Mouse (Mus musculus) stomach, embryonic 16.5 days (tissue): Measurements from ENCODE around the gene Nxpe5. TPM values are rescaled to one million over a fixed set of nuclear protein-coding genes. Genes with fewer than 3 reads are reported as not detected.
"Not testable (repeated sequence)": the region's sequence is repeated elsewhere in the genome, so short reads cannot be mapped to it uniquely, and the experiment has no call there.

ENCODE experiments used
- ATAC-seq: fragments of 200-750 bp; cut with Nextera tagmentation; 2 replicates; pipeline ENCODE4 v1.8.0; 2017; ENCODE audit warnings: moderate number of reproducible peaks, moderate TSS enrichment; ENCODE audit not compliant: insufficient read depth, low FRiP score
- H3K27ac ChIP-seq: fragments of 300-500 bp; sonication (generic); 2 replicates; pipeline ENCODE4 v1.5.1; 2014; ENCODE audit warnings: low read length
- H3K27me3 ChIP-seq: fragments of 300-500 bp; sonication (generic); 2 replicates; pipeline ENCODE4 v1.6.1; 2014; ENCODE audit warnings: low read length, control low read depth, mixed read lengths; ENCODE audit not compliant: control insufficient read depth, insufficient read depth
- H3K36me3 ChIP-seq: fragments of 300-500 bp; sonication (generic); 2 replicates; pipeline ENCODE4 v1.6.1; 2014; ENCODE audit warnings: low read length; ENCODE audit not compliant: control insufficient read depth, insufficient read depth
- H3K4me1 ChIP-seq: fragments of 300-500 bp; sonication (generic); 2 replicates; pipeline ENCODE4 v1.6.1; 2014; ENCODE audit warnings: low read length, control low read depth, mixed read lengths; ENCODE audit not compliant: control insufficient read depth, insufficient read depth
- H3K4me2 ChIP-seq: fragments of 300-500 bp; sonication (generic); 2 replicates; pipeline ENCODE4 v1.6.1; 2014; ENCODE audit warnings: low read depth, low read length, mixed read lengths
- H3K4me3 ChIP-seq: fragments of 300-500 bp; sonication (generic); replicated peaks from 2 replicates; pipeline ENCODE4 v1.5.1; 2014; ENCODE audit warnings: mild to moderate bottlenecking, low read length
- H3K9ac ChIP-seq: fragments of 300-500 bp; sonication (generic); 2 replicates; pipeline ENCODE4 v1.6.1; 2014; ENCODE audit warnings: low read length
- H3K9me3 ChIP-seq: fragments of 300-500 bp; sonication (generic); replicated peaks from 2 replicates; pipeline ENCODE4 v1.6.1; 2016; ENCODE audit warnings: low read length, control low read depth; ENCODE audit not compliant: control insufficient read depth
- WGBS: fragments of 180-500 bp; shearing (Covaris S2); extraction: QIAGEN DNeasy Blood & Tissue Kit; methylation state at CpG from one replicate; pipeline ENCODE4 v1.1.7; 2014; 5-methylcytosine and 5-hydroxymethylcytosine counted together
- polyA plus RNA-seq: library from polyadenylated mRNA; unstranded; fragments of >200 nt; fragmentation: Nextera tagmentation; extraction: Ambion mirVana; gene quantifications from 2 replicates; pipeline ENCODE4 v1.2.1, GENCODE M21; 2015

The Nxpe5 gene
- polyA plus RNA-seq, 1 experiment from 2014 or later, result 0.06 TPM

DNA sequence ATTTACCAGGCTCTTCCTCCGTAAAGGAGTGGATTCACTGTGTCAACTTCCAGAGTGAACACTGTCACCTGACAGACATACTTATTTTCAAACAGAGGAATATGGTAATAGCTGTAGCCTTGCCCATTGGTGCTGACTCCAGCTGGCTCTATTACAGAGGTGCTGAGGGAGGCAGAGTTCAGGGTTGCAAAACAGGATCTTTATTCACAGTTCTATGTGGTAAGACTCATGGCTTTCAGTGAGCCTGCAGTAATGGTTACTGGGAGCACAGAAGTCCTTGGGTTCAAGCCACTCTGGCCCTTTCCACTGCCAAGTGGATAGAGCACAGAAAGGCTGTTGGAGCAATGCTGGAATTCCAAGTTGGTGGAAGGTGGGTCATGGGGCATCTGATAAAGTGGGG is 18.4 kb upstream of the Nxpe5 start:
- Histone ChIP-seq H3K9ac (no peak overlapping the region), H3K36me3 (no peaks in the 10 kb centered on the region), H3K4me2 (no peak overlapping the region), H3K27me3 (no peaks in the 10 kb centered on the region), H3K4me1 (no peaks in the 10 kb centered on the region), H3K9me3 (no peaks in the 10 kb centered on the region; the same call in 1 of the 2 replicates), H3K4me3 (no peak overlapping the region), H3K27ac (no peak overlapping the region)
- no peak for ATAC-seq
- 67% methylated on average over 1 of the region's 1 CpGs for WGBS

DNA sequence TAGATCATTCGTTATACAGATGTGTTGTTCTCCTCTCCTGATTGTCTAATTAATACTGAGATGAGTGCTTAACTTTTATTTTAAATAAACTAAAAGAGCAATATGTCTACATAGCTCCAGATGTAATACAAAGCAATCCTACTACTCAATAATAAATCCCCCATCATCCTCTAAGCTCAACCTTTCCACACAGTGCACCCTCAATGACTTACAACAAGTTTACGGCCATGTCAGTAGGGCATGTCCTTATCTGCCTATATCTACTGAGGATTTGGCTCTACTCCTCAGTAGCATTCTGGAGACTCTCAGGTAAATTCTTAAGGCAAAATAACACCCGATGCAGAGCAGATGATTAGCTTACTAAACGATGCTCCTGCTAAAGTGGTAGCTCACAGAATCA is 17.8 kb upstream of the Nxpe5 start:
- Histone ChIP-seq H3K4me3 (no peak overlapping the region), H3K4me1 (no peaks in the 10 kb centered on the region), H3K27me3 (no peaks in the 10 kb centered on the region), H3K9ac (no peak overlapping the region), H3K9me3 (no peaks in the 10 kb centered on the region; the same call in 1 of the 2 replicates), H3K27ac (no peak overlapping the region), H3K4me2 (no peak overlapping the region), H3K36me3 (no peaks in the 10 kb centered on the region)
- WGBS, result 81% methylated on average over 4 of the region's 4 CpGs
- ATAC-seq, result no peak

DNA sequence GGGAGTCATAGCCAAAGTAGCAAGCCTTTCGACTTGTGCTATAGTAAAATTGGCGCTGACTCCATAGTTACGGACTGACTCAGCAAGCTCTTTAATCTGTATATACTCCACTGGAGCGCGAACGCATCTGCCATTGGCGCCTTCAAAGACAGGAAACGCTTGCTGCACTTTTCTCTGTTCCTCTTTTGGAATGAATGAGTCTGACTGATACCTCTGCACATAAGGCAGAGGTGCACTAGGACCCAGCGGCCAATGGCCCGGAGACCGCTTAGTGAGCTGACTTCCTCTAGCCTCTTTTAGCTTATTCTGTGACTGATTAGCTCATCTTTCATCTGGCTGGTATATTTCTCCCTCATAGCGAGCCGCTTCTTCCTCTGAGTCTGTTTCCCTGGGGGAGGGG is 9.1 kb upstream of the Nxpe5 start:
- 95% methylated on average over 13 of the region's 13 CpGs for WGBS
- H3K9ac ChIP-seq, result not testable (repeated sequence)

DNA sequence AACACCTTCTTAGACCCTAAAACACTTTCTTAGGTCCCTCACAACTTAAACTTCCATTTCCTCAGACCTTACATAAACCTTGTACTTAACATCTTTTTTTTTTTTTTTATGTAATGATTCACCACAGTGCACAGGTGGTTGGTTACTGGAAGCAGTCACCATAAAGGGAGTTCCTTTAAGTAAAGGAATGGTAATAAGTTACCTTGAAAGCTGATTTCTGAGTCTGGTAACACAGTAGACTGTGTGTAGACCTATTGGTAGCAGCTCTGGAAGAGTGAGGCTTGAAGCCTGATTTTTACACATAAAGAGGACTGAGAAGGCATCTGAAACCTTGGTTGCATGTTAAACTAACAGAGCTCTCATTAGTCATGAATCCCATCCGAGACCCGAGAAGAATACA is 5.8 kb upstream of the Nxpe5 start:
- no peak overlapping the region for H3K27ac ChIP-seq
- ATAC-seq, result no peak
- peaks cover 3% of the 10 kb centered on the region; the same call in 1 of the 2 replicates for H3K9me3 ChIP-seq
- no peaks in the 10 kb centered on the region for H3K36me3 ChIP-seq
- 46% methylated on average over 2 of the region's 2 CpGs for WGBS
- H3K4me2 ChIP-seq, result no peak overlapping the region
- H3K9ac ChIP-seq, result no peak overlapping the region
- H3K4me1 ChIP-seq, result no peaks in the 10 kb centered on the region
- no peak overlapping the region for H3K4me3 ChIP-seq
- no peaks in the 10 kb centered on the region for H3K27me3 ChIP-seq

More for the DNA sequence above, 9.1 kb upstream of the Nxpe5 start:
- H3K4me2 ChIP-seq, H3K4me3 ChIP-seq, H3K36me3 ChIP-seq, H3K4me1 ChIP-seq, H3K9me3 ChIP-seq, ATAC-seq, H3K27me3 ChIP-seq, H3K27ac ChIP-seq: not testable (repeated sequence)

DNA sequence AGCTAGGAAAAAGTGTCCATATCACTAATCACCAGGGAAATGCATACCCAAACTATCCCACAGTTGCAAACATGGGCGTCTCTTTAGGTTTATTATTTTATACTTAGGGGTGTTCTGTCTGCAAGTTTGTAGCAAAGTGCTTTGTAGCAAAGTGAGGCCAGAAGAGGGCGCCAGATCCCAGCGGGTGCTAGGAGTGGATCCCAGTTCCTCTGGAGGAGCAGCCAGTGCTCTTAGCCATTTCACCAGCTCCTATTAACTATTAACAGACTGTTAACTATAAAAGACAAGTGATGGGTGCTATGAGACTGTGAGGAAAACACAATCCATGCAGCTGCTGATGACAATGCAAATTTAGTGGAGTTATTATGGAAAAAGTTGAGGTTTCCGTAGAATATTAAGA is 3.6 kb upstream of the Nxpe5 start:
- Histone ChIP-seq H3K27ac (no peak overlapping the region), H3K9ac (no peak overlapping the region), H3K4me2 (no peak overlapping the region), H3K4me3 (no peak overlapping the region), H3K4me1 (no peaks in the 10 kb centered on the region), H3K36me3 (no peaks in the 10 kb centered on the region), H3K27me3 (no peaks in the 10 kb centered on the region), H3K9me3 (no peaks in the 10 kb centered on the region)
- ATAC-seq, result no peak
- WGBS, result 22% methylated on average over 4 of the region's 4 CpGs

DNA sequence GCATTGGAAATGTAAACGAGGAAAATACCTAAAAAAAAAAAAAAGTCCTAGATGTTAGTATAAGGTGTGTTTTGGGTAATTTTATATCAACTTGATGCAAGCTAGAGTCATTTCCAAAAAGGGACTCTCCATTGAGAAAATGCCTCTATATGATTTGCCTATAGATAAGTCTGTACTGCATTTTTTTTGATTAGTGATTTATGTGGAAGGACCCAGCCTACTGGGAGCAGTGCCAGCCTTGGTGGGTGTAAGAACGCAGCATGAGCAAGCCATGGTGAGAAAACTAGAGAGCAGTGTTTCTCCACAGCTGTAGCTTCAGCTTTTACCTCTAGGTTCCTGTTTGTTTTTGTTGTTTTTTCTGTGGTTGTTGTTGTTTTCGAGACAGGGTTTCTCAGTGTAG is 2.4 kb upstream of the Nxpe5 start:
- ATAC-seq, result no peak
- H3K27ac ChIP-seq, result no peak overlapping the region
- H3K4me1 ChIP-seq, result no peaks in the 10 kb centered on the region
- H3K9me3 ChIP-seq, result no peaks in the 10 kb centered on the region
- no peaks in the 10 kb centered on the region for H3K27me3 ChIP-seq
- 49% methylated on average over 3 of the region's 3 CpGs for WGBS
- H3K36me3 ChIP-seq, result no peaks in the 10 kb centered on the region
- no peak overlapping the region for H3K4me3 ChIP-seq
- no peak overlapping the region for H3K4me2 ChIP-seq
- no peak overlapping the region for H3K9ac ChIP-seq

DNA sequence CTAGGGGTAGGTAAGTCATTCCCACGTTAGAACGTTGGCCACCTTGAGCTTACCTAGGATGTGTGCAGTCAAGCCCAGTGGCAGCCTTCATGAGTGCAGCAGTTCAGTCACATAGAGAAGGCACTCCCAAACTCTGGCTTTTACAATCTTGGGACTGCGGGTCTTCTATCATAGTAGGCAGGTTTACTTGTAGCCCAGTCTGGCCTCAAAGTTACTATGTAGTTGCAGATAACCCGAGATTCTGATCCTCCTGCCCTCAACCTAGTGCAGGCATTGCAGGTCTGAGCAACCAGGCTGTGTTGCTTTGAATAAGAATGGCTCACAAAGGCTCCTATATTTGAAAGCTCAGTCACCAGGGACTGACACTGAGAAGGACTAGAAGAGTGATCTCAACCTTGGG is 793 bp downstream of the Nxpe5 start:
- no peak for ATAC-seq
- H3K9ac ChIP-seq, result no peak overlapping the region
- no peaks in the 10 kb centered on the region for H3K9me3 ChIP-seq
- 69% methylated on average over 4 of the region's 4 CpGs for WGBS
- H3K4me3 ChIP-seq, result no peak overlapping the region
- no peak overlapping the region for H3K27ac ChIP-seq
- H3K4me2 ChIP-seq, result no peak overlapping the region
- no peaks in the 10 kb centered on the region for H3K27me3 ChIP-seq
- H3K4me1 ChIP-seq, result no peaks in the 10 kb centered on the region
- H3K36me3 ChIP-seq, result no peaks in the 10 kb centered on the region

DNA sequence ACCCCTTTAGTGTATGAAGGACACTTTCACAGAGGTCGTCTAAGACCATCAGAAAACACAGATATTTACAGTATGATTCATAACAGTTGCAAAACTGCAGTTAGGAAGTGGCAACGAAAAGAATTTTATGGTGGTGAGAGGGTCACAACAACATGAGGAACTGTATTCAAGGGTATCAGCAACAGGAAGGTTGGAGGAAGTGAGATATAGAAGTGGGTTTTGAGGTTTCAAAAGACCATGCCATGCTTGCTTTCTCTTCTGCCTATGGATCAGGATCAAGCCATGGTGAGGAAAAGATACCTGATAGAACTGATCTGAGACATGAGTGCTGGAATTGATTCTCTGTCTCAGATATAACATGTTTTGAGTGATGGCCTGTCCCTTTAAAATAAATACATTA is 1.7 kb downstream of the Nxpe5 start:
- WGBS, result 71% methylated on average over 2 of the region's 2 CpGs
- H3K27ac ChIP-seq, result no peak overlapping the region

DNA sequence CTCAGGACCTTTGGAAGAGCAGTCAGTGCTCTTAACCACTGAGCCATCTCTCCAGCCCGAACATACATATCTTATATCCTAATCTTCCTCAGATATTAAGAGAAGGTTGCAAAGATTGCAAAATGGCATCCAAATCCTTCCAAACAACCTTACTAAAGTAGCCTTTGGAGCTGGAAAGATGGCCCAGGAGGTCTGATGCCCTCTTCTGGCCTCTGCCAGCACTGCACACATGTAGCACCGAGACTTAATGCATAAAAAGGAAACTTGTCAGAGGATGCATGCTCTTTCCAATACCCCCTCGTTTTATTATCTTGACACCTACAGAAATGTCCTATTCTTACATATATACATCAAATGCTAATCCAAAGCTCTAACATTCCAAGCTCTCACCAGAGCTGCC is 2.3 kb downstream of the Nxpe5 start:
- Histone ChIP-seq H3K9ac (no peak overlapping the region), H3K9me3 (no peaks in the 10 kb centered on the region), H3K36me3 (no peaks in the 10 kb centered on the region), H3K4me1 (no peaks in the 10 kb centered on the region), H3K27me3 (no peaks in the 10 kb centered on the region), H3K27ac (no peak overlapping the region), H3K4me3 (no peak overlapping the region), H3K4me2 (no peak overlapping the region)
- WGBS, result 59% methylated on average over 3 of the region's 3 CpGs
- ATAC-seq, result no peak

More for the DNA sequence above, 1.7 kb downstream of the Nxpe5 start:
- Histone ChIP-seq H3K4me3 (no peak overlapping the region), H3K4me2 (no peak overlapping the region), H3K27me3 (no peaks in the 10 kb centered on the region), H3K4me1 (no peaks in the 10 kb centered on the region), H3K36me3 (no peaks in the 10 kb centered on the region), H3K9ac (no peak overlapping the region), H3K9me3 (no peaks in the 10 kb centered on the region)
- no peak for ATAC-seq

DNA sequence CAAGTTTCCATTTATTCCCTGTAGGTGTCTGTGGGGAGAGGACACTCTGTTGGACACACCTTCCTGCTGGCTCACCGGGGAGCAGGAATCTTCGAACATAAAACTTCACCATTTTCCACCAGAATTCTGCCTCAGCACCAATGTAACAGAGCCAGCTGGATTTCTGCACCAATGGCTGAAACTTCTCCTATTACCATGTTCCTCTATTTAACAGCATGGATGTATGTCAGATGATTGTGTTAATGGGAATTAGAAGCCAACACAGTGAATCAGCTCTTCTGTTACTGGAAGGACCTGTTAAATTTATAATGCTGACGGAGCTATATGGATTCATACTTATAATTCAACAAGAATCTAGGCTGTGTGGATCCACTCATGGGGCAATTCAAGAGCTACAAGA is 3.8 kb downstream of the Nxpe5 start:
- no peak for ATAC-seq
- no peak overlapping the region for H3K4me2 ChIP-seq
- no peaks in the 10 kb centered on the region for H3K27me3 ChIP-seq
- no peaks in the 10 kb centered on the region for H3K4me1 ChIP-seq
- H3K9me3 ChIP-seq, result no peaks in the 10 kb centered on the region
- H3K36me3 ChIP-seq, result no peaks in the 10 kb centered on the region
- no peak overlapping the region for H3K4me3 ChIP-seq
- no peak overlapping the region for H3K9ac ChIP-seq
- no peak overlapping the region for H3K27ac ChIP-seq
- 88% methylated on average over 3 of the region's 3 CpGs for WGBS
